Mouse (Mus musculus): ENCODE data around the gene Rnf167.

Rnf167 gene

DNA sequence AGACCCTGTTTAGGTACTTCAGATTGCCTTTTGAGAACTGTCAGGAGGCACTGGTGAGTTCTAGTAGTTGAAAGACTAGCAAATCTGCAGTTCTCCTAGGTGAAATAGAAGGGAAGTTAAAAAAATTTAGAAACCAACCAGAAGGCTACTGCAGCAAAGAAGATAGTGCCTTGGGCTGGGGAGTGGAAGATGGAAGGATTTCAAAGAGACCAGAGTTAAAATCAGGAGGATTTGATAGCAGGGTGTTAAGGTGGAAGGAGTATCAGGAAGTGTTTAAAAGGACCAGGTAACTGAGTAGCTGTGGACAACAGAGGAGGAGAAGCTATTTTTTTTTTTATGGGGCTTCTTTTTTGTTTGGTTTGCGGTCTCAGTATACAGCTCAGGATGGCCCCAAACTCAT, 9.3 kb upstream of the Rnf167 start:
- DNase-seq (ENCODE audit: low spot score in 2 of 2), result no peak

DNA sequence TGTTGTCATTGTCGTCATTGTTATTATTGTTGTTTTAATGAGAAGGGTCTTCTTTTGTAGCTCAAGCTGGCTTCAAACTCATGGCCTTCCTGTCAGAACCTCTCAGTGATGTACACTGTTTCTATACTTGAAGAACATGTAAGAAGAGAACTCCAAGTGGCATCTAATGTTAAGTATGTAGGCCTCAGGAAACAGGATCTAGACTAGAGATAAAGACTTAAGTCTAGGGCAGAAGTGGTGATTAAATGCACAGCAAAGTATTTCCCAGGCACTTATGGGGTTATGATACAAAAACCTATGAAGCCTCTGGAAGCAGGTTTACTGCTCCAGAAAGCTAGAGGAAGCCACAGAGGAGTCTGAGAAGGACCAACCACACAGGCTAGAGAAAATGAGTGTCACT, 8.7 kb upstream of the Rnf167 start:
- DNase-seq (ENCODE audit: low spot score in 2 of 2), result no peak

- no peak for DNase-seq (ENCODE audit: low spot score in 2 of 2)
Measured at GRCm38 (mm10) chr11:70638714-70639278, 8.2 kb upstream of the Rnf167 start, which contains the start of gene Gp1ba. Gene Gp1ba, plus strand, starts transcription at chr11:70639122.

DNA sequence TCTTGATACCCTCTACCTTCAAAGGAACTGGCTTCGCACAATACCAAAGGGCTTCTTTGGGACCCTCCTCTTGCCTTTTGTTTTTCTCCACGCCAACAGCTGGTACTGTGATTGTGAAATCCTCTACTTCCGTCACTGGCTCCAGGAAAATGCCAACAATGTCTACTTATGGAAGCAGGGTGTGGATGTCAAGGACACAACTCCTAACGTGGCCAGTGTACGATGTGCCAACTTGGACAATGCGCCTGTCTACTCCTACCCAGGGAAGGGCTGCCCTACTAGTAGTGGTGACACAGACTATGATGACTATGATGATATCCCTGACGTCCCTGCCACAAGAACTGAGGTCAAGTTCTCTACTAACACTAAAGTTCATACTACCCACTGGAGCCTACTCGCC, 7.1 kb upstream of the Rnf167 start:
- DNase-seq (ENCODE audit: low spot score in 2 of 2), result no peak

- no peak for DNase-seq (ENCODE audit: low spot score in 2 of 2)
Measured at GRCm38 (mm10) chr11:70641241-70641640, 5.8 kb upstream of the Rnf167 start.

- DNase-seq (ENCODE audit: low spot score in 2 of 2), result no peak
Measured at GRCm38 (mm10) chr11:70643051-70643450, 4.0 kb upstream of the Rnf167 start.

GRCm38 (mm10) chr11:70644564-70645103, 2.4 kb upstream of the Rnf167 start:
- DNase-seq (ENCODE audit: low spot score in 2 of 2), result no peak

- no peak for DNase-seq (ENCODE audit: low spot score in 2 of 2)
Measured at GRCm38 (mm10) chr11:70645461-70646258, 1.4 kb upstream of the Rnf167 start.

DNA sequence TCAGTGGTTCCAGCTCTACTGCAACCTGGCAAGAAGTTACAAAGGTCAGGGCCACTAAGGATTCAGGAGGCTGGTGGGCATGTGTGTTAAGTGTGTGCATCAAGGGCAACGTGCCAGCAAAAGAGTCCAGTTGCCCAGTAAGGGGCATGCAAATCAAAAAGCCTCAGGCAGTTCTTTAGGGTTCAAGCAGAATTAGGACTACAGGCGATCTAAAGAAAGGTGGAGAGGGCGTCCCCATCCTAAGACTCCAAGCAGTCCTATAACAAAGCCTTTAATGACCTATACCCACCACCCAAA, 828 bp upstream of the Rnf167 start:
- DNase-seq (ENCODE audit: low spot score in 2 of 2), result no peak

DNA sequence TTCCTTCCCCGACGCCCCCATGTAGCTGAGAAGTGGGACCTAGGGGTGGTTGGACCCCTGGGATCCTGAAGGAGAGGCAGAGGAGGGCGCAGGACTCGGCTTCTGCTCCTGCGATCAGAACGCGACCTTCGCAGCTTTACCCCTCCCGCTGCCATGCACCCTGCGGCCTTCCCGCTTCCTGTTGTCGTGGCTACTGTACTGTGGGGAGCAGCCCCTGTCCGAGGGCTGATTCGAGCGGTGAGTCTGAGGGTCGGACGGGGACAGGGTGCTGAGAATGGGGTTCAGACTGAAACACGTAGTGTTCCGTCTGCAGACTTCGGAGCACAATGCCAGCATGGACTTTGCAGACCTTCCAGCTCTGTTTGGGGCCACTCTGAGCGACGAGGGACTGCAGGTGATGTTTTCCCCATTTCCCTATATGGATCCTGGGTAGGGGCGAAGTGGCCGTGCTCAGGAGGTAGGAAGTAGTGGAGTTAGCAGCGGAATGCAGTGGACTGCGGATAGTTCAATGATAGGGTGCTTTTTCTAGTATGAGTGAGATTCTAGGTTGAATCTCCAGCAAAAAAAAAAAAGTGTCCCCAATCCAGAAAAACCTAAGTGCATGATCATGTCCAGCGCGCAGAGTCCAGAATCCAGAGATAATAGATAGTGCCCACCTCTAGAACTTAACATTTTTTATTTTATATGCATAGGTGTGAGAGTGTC, 833 bp downstream of the Rnf167 start:
- no peak for DNase-seq (ENCODE audit: low spot score in 2 of 2)

GRCm38 (mm10) chr11:70648512-70648911, 1.5 kb downstream of the Rnf167 start:
- DNase-seq (ENCODE audit: low spot score in 2 of 2), result no peak

DNA sequence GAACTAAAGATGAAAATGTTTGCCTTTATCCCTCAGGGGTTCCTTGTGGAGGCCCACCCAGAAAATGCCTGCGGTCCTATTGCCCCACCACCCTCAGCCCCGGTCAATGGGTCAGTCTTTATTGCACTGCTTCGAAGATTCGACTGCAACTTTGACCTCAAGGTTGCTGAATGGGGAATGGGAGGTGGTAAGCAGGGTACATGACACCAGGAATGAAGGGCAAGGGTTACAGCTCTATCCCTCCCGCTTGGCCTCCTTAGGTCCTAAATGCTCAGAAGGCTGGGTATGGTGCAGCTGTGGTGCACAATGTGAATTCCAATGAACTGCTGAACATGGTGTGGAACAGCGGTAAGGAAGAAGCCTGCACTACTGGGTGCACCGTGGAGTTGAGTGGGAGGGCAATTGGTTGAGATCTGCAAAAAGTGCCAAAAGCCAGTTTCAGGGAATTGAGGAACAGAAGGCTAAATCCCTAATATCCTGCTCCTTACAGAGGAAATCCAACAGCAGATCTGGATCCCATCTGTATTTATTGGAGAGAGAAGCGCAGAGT, 2.2 kb downstream of the Rnf167 start:
- no peak for DNase-seq (ENCODE audit: low spot score in 2 of 2)

- DNase-seq (ENCODE audit: low spot score in 2 of 2), result no peak
Measured at GRCm38 (mm10) chr11:70650322-70651175, 3.5 kb downstream of the Rnf167 start.

DNA sequence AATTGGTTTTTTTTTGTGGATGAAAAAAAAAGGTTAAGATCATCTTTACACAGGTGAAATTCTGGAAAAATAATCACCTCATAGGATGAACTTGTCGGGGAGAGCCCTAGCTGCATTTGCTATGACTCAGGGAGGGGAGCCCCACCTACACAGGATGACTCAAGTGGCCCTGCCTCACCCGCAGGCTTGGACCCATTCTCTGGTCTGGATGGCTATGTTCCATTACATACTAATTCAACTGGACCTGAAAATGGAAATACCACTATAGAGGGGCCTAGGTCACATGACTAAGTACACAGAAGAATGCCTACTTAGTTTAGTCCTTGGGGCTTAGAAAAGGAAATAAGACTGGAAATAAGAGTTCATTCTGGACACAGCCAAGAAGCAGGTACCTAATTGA, 4.4 kb downstream of the Rnf167 start:
- no peak for DNase-seq (ENCODE audit: low spot score in 2 of 2)

DNA sequence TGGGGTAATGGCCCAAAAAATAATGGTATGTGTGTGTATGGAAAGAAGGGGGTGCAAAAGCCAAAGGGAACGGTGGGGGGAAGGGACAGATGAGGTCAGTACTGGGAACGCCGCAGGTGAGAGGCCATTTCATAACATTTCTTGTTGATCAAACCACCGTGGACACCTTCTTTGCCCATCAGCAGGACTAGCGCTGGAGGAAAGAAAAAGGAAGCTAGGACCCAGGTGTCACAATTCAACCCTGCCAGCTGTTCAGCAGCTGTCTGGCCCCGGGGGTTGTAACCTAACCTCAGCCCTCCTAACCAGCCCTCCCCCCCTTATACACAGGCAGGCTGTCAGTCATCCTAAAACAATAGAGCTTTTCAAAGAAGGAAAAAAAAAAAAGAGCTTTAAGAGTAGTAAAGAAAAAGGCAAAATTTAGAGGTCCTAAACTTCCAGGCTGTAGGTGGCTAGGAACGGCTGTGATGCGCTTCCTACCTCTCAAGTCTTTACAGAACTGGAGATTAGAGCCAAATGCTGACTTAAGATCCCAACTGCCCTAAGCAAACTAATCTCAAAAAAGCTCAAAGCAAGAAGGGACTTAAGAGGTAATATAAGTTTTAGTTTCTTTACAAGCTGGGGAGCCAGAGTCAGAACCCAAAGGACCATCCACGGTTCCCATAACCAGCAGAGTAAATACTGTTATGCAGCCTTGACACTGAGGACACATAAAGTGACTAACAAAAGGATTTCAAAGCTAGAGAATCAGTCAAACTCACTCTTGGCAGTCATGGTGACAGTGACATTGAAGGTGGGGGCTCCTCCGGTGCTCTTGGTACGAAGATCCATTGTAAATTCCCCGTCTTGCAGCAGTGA, 5.2 kb downstream of the Rnf167 start:
- DNase-seq (ENCODE audit: low spot score in 2 of 2), result no peak

- DNase-seq (ENCODE audit: low spot score in 2 of 2), result no peak
Measured at GRCm38 (mm10) chr11:70652884-70653344, 5.9 kb downstream of the Rnf167 start.

DNA sequence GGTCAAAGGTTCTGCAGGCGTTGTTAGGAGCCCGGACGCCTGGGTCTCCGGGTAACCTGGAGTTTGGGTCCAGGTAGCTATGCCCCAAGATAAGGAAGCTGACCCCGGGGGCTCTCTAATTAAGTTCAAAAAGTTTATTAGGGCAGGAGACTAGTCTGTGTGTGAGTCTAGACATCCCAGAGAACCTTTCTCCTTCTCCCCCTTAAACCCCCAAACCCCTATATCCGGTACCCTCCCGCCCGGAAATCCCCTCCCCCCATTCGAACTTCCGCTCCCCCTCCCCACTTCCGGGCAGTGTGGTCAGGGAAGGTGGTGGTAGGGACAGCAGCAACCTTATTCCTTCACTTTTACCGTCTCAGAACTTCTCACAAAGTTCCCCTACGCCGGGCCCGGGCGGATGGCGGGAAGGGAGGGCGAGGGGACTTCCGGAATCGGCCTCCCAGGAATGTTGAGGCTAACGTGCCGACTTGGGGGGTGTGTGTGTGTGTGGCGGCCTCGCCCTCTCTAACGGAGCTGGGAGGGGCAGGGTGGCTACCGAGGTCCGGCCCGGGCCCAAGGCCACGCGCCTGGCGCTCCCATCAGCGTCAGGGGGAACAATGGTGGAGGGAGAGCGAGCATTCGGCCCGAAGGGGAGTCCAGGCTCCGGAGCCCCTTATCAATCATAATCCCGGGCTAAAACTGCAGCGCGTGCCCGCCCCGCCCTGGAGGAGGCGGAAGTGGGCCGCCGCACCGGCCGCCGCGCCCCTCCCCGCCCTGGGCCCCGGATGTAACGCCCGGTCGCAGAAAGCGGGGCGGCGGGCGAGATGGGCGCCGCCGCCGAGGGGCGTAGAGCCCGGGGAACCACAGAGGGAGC, 6.5 kb downstream of the Rnf167 start:
- no peak for DNase-seq (ENCODE audit: low spot score in 2 of 2)

DNA sequence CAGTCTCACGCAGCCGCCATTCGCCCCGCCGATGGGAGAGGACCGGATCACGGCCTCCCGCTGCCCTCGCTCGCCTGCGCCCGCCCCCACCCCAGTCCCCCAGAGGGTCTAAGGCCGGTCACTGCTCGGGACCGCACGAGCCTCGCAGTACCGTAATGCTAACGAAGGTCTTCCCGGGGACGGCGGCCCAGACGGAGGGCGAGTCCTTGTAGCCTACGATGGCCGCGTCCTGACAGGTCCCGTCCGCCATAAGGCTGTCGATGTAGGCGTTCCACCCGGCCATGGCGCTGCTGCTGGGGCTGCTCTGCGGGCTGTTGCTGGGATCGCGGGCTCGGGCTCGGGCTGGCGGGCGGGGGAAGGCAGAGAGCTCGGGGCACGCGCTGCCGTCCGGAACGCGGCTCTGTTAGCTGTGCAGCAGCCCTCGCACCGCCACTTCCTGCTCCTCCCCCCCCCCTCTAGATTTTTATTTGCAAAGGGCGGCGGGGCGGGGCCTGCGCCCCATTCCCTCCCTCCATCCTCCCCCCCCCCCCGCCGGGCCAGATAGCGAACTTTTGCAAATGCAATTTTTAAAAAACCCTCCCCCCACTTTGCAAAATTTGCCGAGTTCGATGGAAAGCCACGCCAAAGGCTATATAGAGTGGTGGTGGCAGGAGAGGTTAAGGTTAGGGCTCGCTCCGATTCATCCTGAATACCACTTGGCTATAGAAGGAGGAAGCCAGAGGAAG, 7.3 kb downstream of the Rnf167 start, which contains the start of gene Pfn1:
Pfn1 (minus strand) TSS at position 447 of the 725 bp plus-strand sequence.
- peak; percentile 59 to 66 for DNase-seq (ENCODE audit: low spot score in 2 of 2)

Measured in right cerebral cortex, postnatal 36 days (tissue).